Mouse (Mus musculus) ES-Bruce4 (cell line): ENCODE measurements around the gene Taok3.

Experiments used
- CTCF ChIP-seq: IDR thresholded peaks from one replicate; pipeline ENCODE4 v1.8.1; 2011; ENCODE audit warnings: low read depth, low read length
- EP300 ChIP-seq: IDR thresholded peaks from 2 replicates; pipeline ENCODE4 v1.6.1; 2011; ENCODE audit warnings: low read depth, low read length; ENCODE audit not compliant: insufficient read depth
- POLR2A ChIP-seq: IDR thresholded peaks from one replicate; pipeline ENCODE4 v1.8.1; 2011; ENCODE audit warnings: low read length; ENCODE audit not compliant: insufficient read depth

GRCm38 (mm10) chr5:117241935-117242531, 122.1 kb downstream of the Taok3 start:
- TF ChIP-seq POLR2A (no peak), CTCF (no peak), EP300 (no peak)
